Mouse (Mus musculus): Measurements from ENCODE around the gene Serpini1.

DNA sequence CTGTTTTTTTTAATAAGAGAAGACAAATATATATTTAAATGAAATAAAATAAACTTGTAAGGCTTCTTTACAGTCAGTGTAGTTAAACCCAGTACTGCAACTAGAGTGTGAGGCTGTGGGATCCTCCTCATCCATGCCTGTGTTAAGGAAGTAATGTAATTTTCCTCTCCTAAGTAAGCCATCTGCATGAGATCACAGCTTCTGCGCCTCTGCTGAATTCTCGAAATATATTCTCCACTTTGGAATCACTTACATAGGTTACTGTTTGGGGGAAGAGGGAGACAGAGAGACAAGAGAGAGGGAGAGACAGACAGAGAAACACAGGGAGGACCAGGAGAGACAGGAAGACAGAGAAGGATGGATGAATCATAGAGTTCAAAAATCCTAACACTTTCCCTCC lies 67.3 kb downstream of the Serpini1 start:
- TF ChIP-seq EP300 (optimal IDR thresholded peaks at IDR 0.05) (no peak), CTCF (IDR thresholded peaks at IDR 0.05; ENCODE audit: low read depth) (no peak)

All from stomach, postnatal 0 days (tissue).